Mouse (Mus musculus): ENCODE results near the gene BC037034.
"Not testable (repeated sequence)": the region's sequence is repeated elsewhere in the genome, so short reads cannot be mapped to it uniquely, and the experiment has no call there.

BC037034 gene

GRCm38 (mm10) chr5:138216632-138217031 is 47.2 kb downstream of the BC037034 start:
- not testable (repeated sequence) for DNase-seq (ENCODE audit: low spot score in 2 of 2)
